Mouse (Mus musculus) urinary bladder, postnatal 36 days (tissue): ENCODE data around the gene Mcrip2.
A peak's percentile ranks its signal among the peaks of the same experiment; 100 is the strongest.

Experiments used
- DNase-seq, 2 experiments: peaks; one replicate each; pipeline ENCODE4 v3.0.0; 2022; ENCODE audit warnings: low spot score in 2 of 2, mixed read lengths in 1 of 2

Gene Mcrip2

GRCm38 (mm10) chr17:25865288-25865687 is 3.3 kb downstream of the Mcrip2 start:
- DNase-seq: no peak

GRCm38 (mm10) chr17:25864311-25864710 is 4.3 kb downstream of the Mcrip2 start:
- DNase-seq: no peak

- DNase-seq: no peak
Measured at GRCm38 (mm10) chr17:25863681-25864080, 4.9 kb downstream of the Mcrip2 start.

GRCm38 (mm10) chr17:25861704-25862612 is 6.6 kb downstream of the Mcrip2 start:
- no peak for DNase-seq

GRCm38 (mm10) chr17:25860832-25861703 is 7.5 kb downstream of the Mcrip2 start, which contains the start of gene Wdr90:
Wdr90 (minus strand) TSS chr17:25861501.
- peak; percentile 84 to 89 for DNase-seq

GRCm38 (mm10) chr17:25860229-25860628 is 8.3 kb downstream of the Mcrip2 start:
- DNase-seq: no peak

- peak; percentile 91 to 97 for DNase-seq
Measured at GRCm38 (mm10) chr17:25844396-25844901, 24.1 kb downstream of the Mcrip2 start, which contains the start of gene Rhot2. Rhot2 (minus strand) TSS chr17:25844851.

GRCm38 (mm10) chr17:25843636-25844395 is 24.7 kb downstream of the Mcrip2 start:
- no peak for DNase-seq

- no peak for DNase-seq
Measured at GRCm38 (mm10) chr17:25843122-25843521, 25.4 kb downstream of the Mcrip2 start.

- DNase-seq: no peak
Measured at GRCm38 (mm10) chr17:25842509-25842908, 26.1 kb downstream of the Mcrip2 start.

- DNase-seq: no peak
Measured at GRCm38 (mm10) chr17:25841117-25841880, 27.3 kb downstream of the Mcrip2 start, which contains the start of gene Gm20683. Gm20683 (minus strand) TSS chr17:25841763.

- no peak for DNase-seq
Measured at GRCm38 (mm10) chr17:25840519-25840918, 28.0 kb downstream of the Mcrip2 start.

GRCm38 (mm10) chr17:25839455-25840235 is 28.9 kb downstream of the Mcrip2 start:
- no peak for DNase-seq

- DNase-seq: no peak
Measured at GRCm38 (mm10) chr17:25838904-25839303, 29.7 kb downstream of the Mcrip2 start.

GRCm38 (mm10) chr17:25837533-25837932 is 31.0 kb downstream of the Mcrip2 start:
- no peak for DNase-seq

GRCm38 (mm10) chr17:25837076-25837410 is 31.5 kb downstream of the Mcrip2 start, which contains the start of gene Rhbdl1:
Rhbdl1 (minus strand) TSS chr17:25837295.
- peak in 1 of 2 experiments; percentile 79 for DNase-seq

- peak in 1 of 2 experiments; percentile 62 for DNase-seq
Measured at GRCm38 (mm10) chr17:25836397-25837075, 32.0 kb downstream of the Mcrip2 start.

GRCm38 (mm10) chr17:25835816-25836215 is 32.7 kb downstream of the Mcrip2 start:
- no peak for DNase-seq

- DNase-seq: no peak
Measured at GRCm38 (mm10) chr17:25835301-25835700, 33.3 kb downstream of the Mcrip2 start.
